Mouse (Mus musculus): ENCODE measurements around the gene Cpne4. TPM values are rescaled to one million over a fixed set of nuclear protein-coding genes. Genes with fewer than 3 reads are reported as not detected.

The Cpne4 gene
- polyA plus RNA-seq, 1 experiment from 2014 or later = 0.10 TPM

DNA sequence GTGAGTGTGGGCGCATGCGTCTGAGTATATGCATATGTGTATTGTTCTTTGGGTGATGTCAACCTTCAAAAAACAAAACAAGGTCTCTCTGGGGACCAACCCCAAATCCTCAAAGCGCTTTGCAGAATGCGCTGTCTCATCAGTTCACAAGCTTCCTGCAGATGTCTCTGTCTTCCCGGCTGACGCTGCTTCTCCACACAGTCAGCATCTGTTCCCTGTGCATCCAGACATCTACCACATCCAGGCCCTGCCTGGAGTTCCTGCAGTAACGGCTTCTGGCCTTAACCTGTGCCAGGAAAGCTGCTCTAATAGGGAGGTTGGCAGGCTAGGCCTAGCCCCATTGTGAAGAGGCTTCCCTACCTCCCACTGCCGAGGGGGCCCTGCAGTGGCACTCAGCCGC lies 381.7 kb downstream of the Cpne4 start:
- in situ Hi-C loops (cut with MboI; ENCODE audit: low pct_unique_long_range_greater_than_20kb) = no loop called here
- POLR2A ChIA-PET = no interaction called here
- DNase-seq (ENCODE audit: low read depth, low spot score) = no peak
- TF ChIP-seq CTCF (IDR thresholded peaks at IDR 0.05) = no peak
- no peak for ATAC-seq
- H3K27me3 ChIP-seq = no peaks in the 10 kb centered on the region
- CTCF ChIA-PET = no interaction called here

DNA sequence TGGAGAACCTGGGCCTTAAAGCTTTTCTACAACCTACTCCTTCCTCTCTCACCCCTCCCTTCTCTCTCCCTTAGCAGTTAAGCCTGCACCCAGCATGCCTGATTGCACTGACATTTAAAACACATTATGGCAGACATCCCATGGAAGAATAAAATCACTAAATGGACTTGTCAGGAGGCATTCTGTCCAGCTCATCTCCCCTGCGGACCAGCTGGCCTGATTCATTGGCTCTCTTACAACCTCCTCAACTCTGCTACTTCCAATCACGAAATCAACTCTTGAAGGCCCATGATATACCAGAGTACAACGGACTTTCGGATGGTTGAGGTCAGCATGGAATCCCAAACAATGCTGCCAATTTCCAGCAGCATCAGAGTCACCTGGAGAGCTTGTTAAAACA lies 393.3 kb downstream of the Cpne4 start:
- DNase-seq (ENCODE audit: low read depth, low spot score) (no peak), ATAC-seq (no peak)
- H3K27me3 ChIP-seq = no peaks in the 10 kb centered on the region
- in situ Hi-C loops (cut with MboI; ENCODE audit: low pct_unique_long_range_greater_than_20kb) = no loop called here
- CTCF ChIA-PET = no interaction called here
- TF ChIP-seq CTCF (IDR thresholded peaks at IDR 0.05) = no peak
- POLR2A ChIA-PET = no interaction called here

DNA sequence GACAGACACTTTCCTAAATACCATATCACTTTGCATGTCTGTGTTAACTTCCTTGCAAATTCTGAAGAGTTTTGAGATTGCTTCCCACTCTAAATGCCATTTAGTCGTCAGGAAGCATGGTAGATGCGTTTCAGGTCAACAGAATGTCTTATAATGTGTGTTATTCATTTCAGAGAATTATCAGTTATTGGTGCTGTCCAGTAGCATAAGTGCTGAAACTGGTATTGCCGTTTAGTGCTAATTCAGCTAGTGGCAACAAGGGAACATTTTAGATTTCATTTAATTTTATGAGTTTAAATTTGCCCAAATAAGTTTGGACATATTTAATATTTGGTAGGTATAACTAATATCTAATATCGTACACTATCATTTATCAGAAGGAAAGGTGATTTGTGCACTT lies 403.5 kb downstream of the Cpne4 start:
- ChIA-PET POLR2A (no interaction called here), CTCF (interaction anchor here (1.2 to 1.4 kb wide), 2 partner anchors 10 to 70 kb away, joined by 3 read pairs; no protein-coding TSS in a partner anchor)
- in situ Hi-C loops (cut with MboI; ENCODE audit: low pct_unique_long_range_greater_than_20kb) = no loop called here
- TF ChIP-seq CTCF (IDR thresholded peaks at IDR 0.05) = no peak
- H3K27me3 ChIP-seq = no peaks in the 10 kb centered on the region
- DNase-seq (ENCODE audit: low read depth, low spot score) (no peak), ATAC-seq (no peak)

DNA sequence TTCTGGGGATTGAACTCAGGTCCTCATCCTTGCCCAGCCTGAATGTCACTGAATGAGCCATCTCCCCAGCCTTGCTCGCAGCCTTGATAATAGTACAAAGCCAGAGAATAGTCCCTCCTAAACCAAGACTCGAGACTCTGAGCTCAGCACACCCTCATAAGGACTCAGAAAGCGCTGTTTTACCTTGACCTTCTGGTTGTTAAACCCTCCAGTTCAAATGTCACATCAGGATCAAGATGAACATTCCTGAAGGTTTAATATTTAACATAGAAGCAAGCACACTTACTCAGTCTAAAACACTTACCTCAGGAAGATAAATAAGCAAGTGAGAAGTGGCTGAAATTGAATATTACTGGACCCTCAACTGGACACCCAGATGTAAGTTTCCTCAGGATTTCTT lies 405.1 kb downstream of the Cpne4 start:
- ChIA-PET CTCF (no interaction called here), POLR2A (no interaction called here)
- TF ChIP-seq CTCF (IDR thresholded peaks at IDR 0.05) = no peak
- in situ Hi-C loops (cut with MboI; ENCODE audit: low pct_unique_long_range_greater_than_20kb) = no loop called here
- H3K27me3 ChIP-seq = no peaks in the 10 kb centered on the region
- ATAC-seq = no peak
- no peak for DNase-seq (ENCODE audit: low read depth, low spot score)

DNA sequence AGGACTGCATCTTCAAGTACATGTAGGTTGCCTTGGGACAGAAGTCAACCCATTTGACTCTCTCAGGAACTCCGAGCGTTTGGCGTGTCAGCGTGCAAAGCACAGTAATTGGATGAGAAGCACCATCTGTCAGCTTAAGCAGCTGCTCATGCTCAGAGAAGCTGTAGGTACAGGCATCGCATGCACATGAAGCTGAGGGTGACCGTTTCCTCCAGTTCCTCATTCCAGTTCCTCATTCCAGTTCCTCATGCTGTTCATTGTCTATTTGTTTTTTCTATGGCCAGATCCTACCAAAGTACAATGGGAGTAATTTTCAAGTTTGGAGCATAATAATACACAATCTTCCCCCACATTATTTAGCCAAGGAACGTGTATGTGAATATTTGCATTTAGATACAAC lies 425.7 kb downstream of the Cpne4 start:
- ATAC-seq = no peak
- TF ChIP-seq CTCF (IDR thresholded peaks at IDR 0.05) = no peak
- ChIA-PET CTCF (no interaction called here), POLR2A (no interaction called here)
- H3K27me3 ChIP-seq = no peaks in the 10 kb centered on the region
- DNase-seq (ENCODE audit: low read depth, low spot score) = no peak
- in situ Hi-C loops (cut with MboI; ENCODE audit: low pct_unique_long_range_greater_than_20kb) = no loop called here

DNA sequence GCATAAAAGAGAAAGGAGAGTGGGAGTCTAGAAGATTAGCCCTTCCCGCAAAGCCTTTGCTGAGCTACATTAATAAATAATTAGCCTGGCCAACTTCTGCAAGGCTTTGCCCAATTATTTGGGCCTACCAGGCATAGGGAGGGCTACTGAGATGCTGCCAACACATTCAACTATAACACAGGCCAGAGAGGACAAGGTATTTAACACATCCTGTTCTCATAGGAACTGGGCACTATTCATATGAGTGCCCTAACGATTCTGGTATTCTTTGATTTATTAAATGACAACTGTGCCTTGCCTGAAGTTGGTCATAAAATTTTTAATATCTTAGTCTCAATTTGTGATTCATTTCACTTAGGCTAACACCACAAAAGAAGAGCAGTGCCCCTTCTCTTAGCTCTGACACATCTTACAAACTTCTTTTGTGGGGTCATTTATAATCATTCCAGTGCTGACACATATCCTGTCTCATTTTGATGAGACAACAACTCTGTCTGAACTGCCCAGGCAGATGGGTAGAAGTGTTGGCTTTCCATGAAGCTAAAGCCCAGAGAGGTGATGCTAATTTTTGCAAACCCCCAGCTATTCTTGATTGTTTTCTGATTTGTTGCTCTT lies 435.0 kb downstream of the Cpne4 start:
- DNase-seq (ENCODE audit: low read depth, low spot score) (peak; percentile 73), ATAC-seq (peak; percentile 92)
- CTCF ChIA-PET = interaction anchor here (1.1 kb wide), 1 partner anchor 40 kb away, joined by 3 read pairs; no protein-coding TSS in a partner anchor
- POLR2A ChIA-PET = no interaction called here
- no peak for TF ChIP-seq CTCF (IDR thresholded peaks at IDR 0.05)
- in situ Hi-C loops (cut with MboI; ENCODE audit: low pct_unique_long_range_greater_than_20kb) = no loop called here
- no peaks in the 10 kb centered on the region for H3K27me3 ChIP-seq

DNA sequence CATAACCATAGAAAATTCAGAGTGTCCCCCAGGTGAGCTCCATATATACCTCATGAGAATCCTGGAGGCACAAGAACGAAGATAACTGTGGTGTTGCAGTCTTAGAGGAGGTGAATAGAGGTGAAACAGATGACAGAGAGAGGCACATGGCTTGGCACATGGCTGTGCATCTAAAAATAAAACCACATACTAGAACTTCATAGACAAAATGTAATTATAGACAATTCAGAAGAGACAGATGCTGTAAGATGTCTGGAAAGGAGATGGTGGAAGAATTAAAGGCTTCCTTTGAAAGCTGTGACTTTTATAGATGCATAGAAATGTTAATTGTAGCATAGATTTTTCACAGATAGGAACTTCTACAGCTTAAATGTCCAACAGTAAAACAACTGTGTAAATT lies 451.1 kb downstream of the Cpne4 start:
- no peak for ATAC-seq
- no peak for DNase-seq (ENCODE audit: low read depth, low spot score)
- in situ Hi-C loops (cut with MboI; ENCODE audit: low pct_unique_long_range_greater_than_20kb) = no loop called here
- TF ChIP-seq CTCF (IDR thresholded peaks at IDR 0.05) = no peak
- no peaks in the 10 kb centered on the region for H3K27me3 ChIP-seq
- POLR2A ChIA-PET = no interaction called here
- CTCF ChIA-PET = no interaction called here

DNA sequence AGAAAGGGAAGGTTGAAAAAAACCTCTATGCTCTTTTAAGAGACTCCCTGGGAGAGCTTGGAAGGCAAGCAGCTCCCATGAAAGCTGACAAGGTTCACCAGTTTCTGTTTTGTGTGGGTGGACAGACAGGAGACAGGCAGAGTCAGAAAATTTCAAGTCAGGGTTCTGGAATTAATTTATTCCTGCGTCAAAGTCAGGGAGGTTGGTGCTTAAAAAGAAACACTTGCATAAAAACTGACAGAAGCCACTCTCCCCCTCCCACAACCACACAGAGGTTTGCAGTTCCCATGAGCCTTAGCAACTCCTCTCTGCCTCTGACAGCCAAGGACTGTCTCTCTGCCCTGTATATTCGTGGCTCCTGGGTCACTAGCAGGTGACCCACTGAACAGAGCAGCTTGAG lies 463.6 kb downstream of the Cpne4 start:
- no peak for DNase-seq (ENCODE audit: low read depth, low spot score)
- no peak for ATAC-seq
- H3K27me3 ChIP-seq = no peaks in the 10 kb centered on the region
- in situ Hi-C loops (cut with MboI; ENCODE audit: low pct_unique_long_range_greater_than_20kb) = no loop called here
- ChIA-PET POLR2A (no interaction called here), CTCF (interaction anchor here (1.3 kb wide), 1 partner anchor 16 kb away, joined by 3 read pairs; no protein-coding TSS in a partner anchor)
- TF ChIP-seq CTCF (IDR thresholded peaks at IDR 0.05) = no peak

DNA sequence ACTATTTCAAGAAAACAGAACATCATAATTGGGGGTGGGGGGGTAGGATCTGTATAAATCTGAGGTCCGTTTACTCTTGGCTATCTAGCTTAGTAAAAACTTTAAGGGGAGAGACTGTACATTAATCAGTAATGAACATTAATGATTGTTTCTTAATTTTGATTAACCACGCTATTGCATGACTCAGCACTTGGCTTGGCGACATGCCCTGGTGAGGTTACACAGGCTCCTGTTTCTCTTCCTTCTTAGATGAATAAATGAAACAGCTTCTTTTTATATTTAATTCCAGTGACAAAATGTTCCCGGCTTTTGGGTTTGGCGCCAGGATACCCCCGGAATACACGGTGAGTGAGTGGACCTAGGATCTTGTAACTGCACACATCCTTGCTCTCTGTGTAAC lies 471.1 kb downstream of the Cpne4 start:
- ChIA-PET POLR2A (no interaction called here), CTCF (interaction anchor here (1.4 to 1.5 kb wide), 2 partner anchors 38 to 443 kb away, joined by 4 read pairs; no protein-coding TSS in a partner anchor)
- no peak for TF ChIP-seq CTCF (IDR thresholded peaks at IDR 0.05)
- DNase-seq (ENCODE audit: low read depth, low spot score) = no peak
- ATAC-seq = no peak
- in situ Hi-C loops (cut with MboI; ENCODE audit: low pct_unique_long_range_greater_than_20kb) = no loop called here
- no peaks in the 10 kb centered on the region for H3K27me3 ChIP-seq

DNA sequence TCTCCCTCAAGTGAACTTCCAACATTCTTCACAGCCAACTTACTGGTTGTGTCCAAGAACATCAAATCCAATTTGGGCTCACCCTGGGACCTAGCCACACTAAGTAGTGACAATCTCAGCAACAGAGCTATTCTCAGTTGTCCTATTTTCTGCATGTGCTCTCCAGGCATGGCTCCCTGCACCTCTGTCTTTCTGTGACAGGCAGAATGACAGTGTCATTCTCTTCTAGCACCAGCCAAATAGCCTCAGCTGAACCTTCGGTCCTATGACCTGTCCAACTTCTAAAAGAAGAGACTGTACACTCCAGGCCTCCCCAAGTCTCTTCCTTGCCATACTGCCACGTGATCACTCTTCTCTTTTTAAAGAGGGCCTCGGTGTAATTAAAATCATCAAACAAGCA lies 481.2 kb downstream of the Cpne4 start:
- no peak for ATAC-seq
- no peak for DNase-seq (ENCODE audit: low read depth, low spot score)
- ChIA-PET POLR2A (no interaction called here), CTCF (interaction anchor here (1.6 kb wide), 1 partner anchor 9 kb away, joined by 3 read pairs; no protein-coding TSS in a partner anchor)
- in situ Hi-C loops (cut with MboI; ENCODE audit: low pct_unique_long_range_greater_than_20kb) = no loop called here
- no peak for TF ChIP-seq CTCF (IDR thresholded peaks at IDR 0.05)
- H3K27me3 ChIP-seq = no peaks in the 10 kb centered on the region

DNA sequence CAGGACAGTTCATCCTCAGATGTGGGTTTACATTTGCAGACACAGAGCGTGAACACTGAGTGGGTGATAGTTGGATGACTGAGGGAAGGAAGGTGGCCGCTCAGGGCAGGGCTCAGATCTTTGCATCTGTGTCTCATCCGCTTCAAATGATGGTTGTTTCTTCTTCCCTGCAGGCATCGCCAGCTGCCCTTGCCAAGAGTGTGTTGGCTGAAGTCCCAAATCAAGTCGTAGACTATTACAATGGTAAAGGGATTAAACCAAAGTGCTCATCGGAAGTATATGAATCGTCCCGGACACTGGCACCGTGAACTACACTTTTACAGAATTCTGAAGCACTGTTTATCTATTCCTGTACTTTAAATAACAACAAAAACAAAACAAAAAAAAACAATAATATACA lies 485.5 kb downstream of the Cpne4 start:
- TF ChIP-seq CTCF (IDR thresholded peaks at IDR 0.05) = no peak
- POLR2A ChIA-PET = no interaction called here
- no peak for DNase-seq (ENCODE audit: low read depth, low spot score)
- in situ Hi-C loops (cut with MboI; ENCODE audit: low pct_unique_long_range_greater_than_20kb) = no loop called here
- H3K27me3 ChIP-seq = no peaks in the 10 kb centered on the region
- ATAC-seq = peak; percentile 57
- CTCF ChIA-PET = no interaction called here

DNA sequence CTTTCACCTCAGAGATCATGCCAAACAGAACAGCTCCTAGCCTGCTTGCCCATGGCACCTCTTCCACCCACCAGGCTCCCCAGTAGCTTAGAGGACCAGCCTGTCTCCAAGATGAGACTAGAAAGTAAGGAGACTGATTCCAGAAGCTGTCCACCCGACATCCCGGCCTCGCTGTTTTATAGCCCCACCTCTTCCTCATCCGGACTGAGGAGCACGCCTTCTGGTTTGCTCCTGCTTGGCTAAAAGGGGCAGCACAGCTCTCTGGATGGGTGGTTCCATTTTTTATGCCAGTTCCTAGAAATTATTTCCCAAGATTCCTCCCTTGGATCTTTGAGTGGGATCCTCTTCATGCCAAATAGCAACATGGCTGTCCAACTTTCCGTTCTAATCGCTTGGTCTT lies 486.6 kb downstream of the Cpne4 start:
- CTCF ChIA-PET = interaction anchor here (1.0 to 1.2 kb wide), 2 partner anchors 9 kb away, joined by 3 to 4 read pairs; no protein-coding TSS in a partner anchor
- ATAC-seq (no peak), DNase-seq (ENCODE audit: low read depth, low spot score) (no peak)
- POLR2A ChIA-PET = no interaction called here
- no peaks in the 10 kb centered on the region for H3K27me3 ChIP-seq
- TF ChIP-seq CTCF (IDR thresholded peaks at IDR 0.05) = no peak
- in situ Hi-C loops (cut with MboI; ENCODE audit: low pct_unique_long_range_greater_than_20kb) = no loop called here

Data from Patski (cell line).